ENCODE assay signal across 9 mouse cellular contexts in the genomic region with DNA sequence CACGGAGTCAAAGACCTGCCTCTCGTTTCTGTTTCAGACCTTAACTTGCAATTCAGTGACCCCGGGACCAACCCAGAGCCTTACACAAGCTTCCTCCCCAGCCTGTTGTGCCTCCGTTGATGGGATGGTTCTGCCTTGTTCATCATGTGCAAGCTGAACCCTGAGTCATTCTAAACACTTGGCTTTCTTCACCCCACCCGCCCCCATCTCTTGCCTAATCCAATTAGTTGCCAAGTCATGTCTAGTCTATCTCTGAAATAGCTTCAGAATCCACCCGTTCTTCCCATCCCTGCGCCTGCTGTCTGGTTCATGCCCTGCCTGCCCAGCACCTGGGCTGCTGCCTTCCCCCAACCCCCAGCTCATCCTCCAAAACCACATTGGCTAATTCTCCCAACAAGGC. TPM values are rescaled to one million over a fixed set of nuclear protein-coding genes. Genes with fewer than 3 reads are reported as not detected.
A peak's percentile ranks its signal among the peaks of the same experiment; 100 is the strongest.
DNase-seq lines count a peak whose midpoint lies in the region; ATAC-seq and TF ChIP-seq lines count a peak whose summit lies in the region.
"Had no signal": no experiment of that assay in that cellular context is flagged by ENCODE, and none has a peak within 500 bp of the region (broad histone marks: within the 10 kb centered on the region; RNA-seq: fewer than 3 reads in every experiment).

No protein-coding gene starts in this region.

- no peak for TF ChIP-seq CTCF in liver, adult 2 months (IDR thresholded peaks at IDR 0.05; ENCODE audit: low read depth, low read length)

- H3K27ac ChIP-seq in liver, adult 2 months (replicated peaks; ENCODE audit: insufficient read depth, low read depth, low read length): no peak overlapping the region
- H3K27ac ChIP-seq in kidney, embryonic 16.5 days (ENCODE audit: low read length): no peak overlapping the region
- H3K27ac ChIP-seq: neural tube, embryonic 13.5 days had no signal

- H3K27me3 ChIP-seq in liver, adult 2 months (ENCODE audit: control insufficient read depth, insufficient read depth, low read length): no peaks in the 10 kb centered on the region
- no peaks in the 10 kb centered on the region for H3K27me3 ChIP-seq in kidney, embryonic 16.5 days (ENCODE audit: insufficient read depth, low read length)
- H3K27me3 ChIP-seq: neural tube, embryonic 13.5 days had no signal

- WGBS in liver, adult 2 months: 19% methylated on average over 7 of the region's 7 CpGs
- 75% methylated on average over 7 of the region's 7 CpGs for WGBS in kidney, embryonic 16.5 days

- H3K4me2 ChIP-seq in kidney, embryonic 16.5 days (replicated peaks; ENCODE audit: low read depth, low read length): no peak overlapping the region
- H3K4me2 ChIP-seq: neural tube, embryonic 13.5 days had no signal

- H3K9me3 ChIP-seq in kidney, embryonic 16.5 days (ENCODE audit: low read length): no peaks in the 10 kb centered on the region
- H3K9me3 ChIP-seq: neural tube, embryonic 13.5 days had no signal

- TF ChIP-seq POLR2A in liver, adult 2 months (IDR thresholded peaks at IDR 0.05; ENCODE audit: extremely low read depth, insufficient read depth, low read length): no peak

- H3K36me3 ChIP-seq in liver, adult 2 months (ENCODE audit: control insufficient read depth, insufficient read depth, low read length): peaks cover 3% of the 10 kb centered on the region; the same call in 1 of the 2 replicates
- peaks cover 4% of the 10 kb centered on the region; the same call in 1 of the 2 replicates for H3K36me3 ChIP-seq in kidney, embryonic 16.5 days (ENCODE audit: insufficient read depth, low read length)

- H3K4me1 ChIP-seq in liver, adult 2 months (ENCODE audit: control insufficient read depth, insufficient read depth, low read length): peaks cover 11% of the 10 kb centered on the region
- peaks cover 8% of the 10 kb centered on the region for H3K4me1 ChIP-seq in kidney, embryonic 16.5 days (ENCODE audit: insufficient read depth, low read length)

- H3K4me3 ChIP-seq in liver, adult 2 months (ENCODE audit: insufficient read depth, low read depth, low read length): no peak overlapping the region
- H3K4me3 ChIP-seq in kidney, embryonic 16.5 days (ENCODE audit: low read length): no peak overlapping the region
- H3K4me3 ChIP-seq: neural tube, embryonic 13.5 days had no signal

- H3K9ac ChIP-seq in liver, adult 2 months (ENCODE audit: low read depth, low read length): no peak overlapping the region
- H3K9ac ChIP-seq in kidney, embryonic 16.5 days (replicated peaks; ENCODE audit: low read length): no peak overlapping the region
- H3K9ac ChIP-seq: neural tube, embryonic 13.5 days had no signal

- ATAC-seq in kidney, embryonic 16.5 days (ENCODE audit: low FRiP score, low TSS enrichment): no peak

- peak; percentile 25 to 46 for DNase-seq in frontal cortex, adult 2 months (ENCODE audit: extremely low spot score in 1 of 2, low spot score in 1 of 2)
- DNase-seq in frontal cortex, postnatal 25 days (ENCODE audit: low spot score in 2 of 2): no peak
- peak; percentile 71 for DNase-seq in urinary bladder, postnatal 14 days (ENCODE audit: low spot score)
- no peak for DNase-seq in urinary bladder, postnatal 4 days (ENCODE audit: low spot score in 2 of 2)
- DNase-seq in liver, adult 2 months (ENCODE audit: extremely low read depth, low read depth, low spot score): peak; percentile 48
- DNase-seq in yolk sac, embryonic 10.5 days (ENCODE audit: low spot score): peak; percentile 35
- DNase-seq in left cerebral cortex, postnatal 4 days: no peak

- intact Hi-C loops in left cerebral cortex, postnatal 4 days (cut with DNase I): no loop called here

- H3K79me2 ChIP-seq in liver, adult 2 months (ENCODE audit: control insufficient read depth, insufficient read depth, low read length): peaks cover 16% of the 10 kb centered on the region; the same call in 1 of the 2 replicates

RNA-seq across cellular contexts. Expression of a gene that starts 9.9 kb away (rescaled TPM):
- polyA plus RNA-seq in frontal cortex, adult 2 months (2012; rRNA removed): 73.5 and 75.2 TPM in 2 replicates
- total RNA-seq in liver, adult 2 months (2014; rRNA removed): 23.1 and 30.1 TPM in 2 replicates
- 77.2 and 79.8 TPM in 2 replicates for polyA plus RNA-seq in liver, adult 2 months (2012; rRNA removed)
- 10 to 100 TPM; 33.8 to 36.1 TPM for total RNA-seq in left cerebral cortex, postnatal 4 days (2021)
- polyA plus RNA-seq in kidney, embryonic 16.5 days (2015; fragmentation: Nextera tagmentation; extraction: Ambion mirVana): 85.5 and 90.9 TPM in 2 replicates

RNA-seq across cellular contexts. Expression of a gene that starts 26.9 kb away (rescaled TPM):
- polyA plus RNA-seq in frontal cortex, adult 2 months (2012; rRNA removed): 2.8 and 3.9 TPM in 2 replicates
- not detected in 2 replicates for total RNA-seq in liver, adult 2 months (2014; rRNA removed)
- 0.04 TPM in 1 of 2 replicates, not detected in the other for polyA plus RNA-seq in liver, adult 2 months (2012; rRNA removed)
- 1 to 10 TPM; 1.9 to 3.6 TPM for total RNA-seq in left cerebral cortex, postnatal 4 days (2021)
- 0.19 and 0.31 TPM in 2 replicates for polyA plus RNA-seq in kidney, embryonic 16.5 days (2015; fragmentation: Nextera tagmentation; extraction: Ambion mirVana)

Comparison
In these comparisons a context has a peak if more than half of its experiments do, and no peak if none do; other contexts are left out.
1. DNase-seq: peak in frontal cortex, adult 2 months (2 of 2), urinary bladder, postnatal 14 days (single experiment), liver, adult 2 months (single experiment) and yolk sac, embryonic 10.5 days (single experiment); none in frontal cortex, postnatal 25 days (0 of 2), urinary bladder, postnatal 4 days (0 of 2) and left cerebral cortex, postnatal 4 days (single experiment).